Mouse (Mus musculus): Measurements from ENCODE around the gene Rhoh. TPM values are rescaled to one million over a fixed set of nuclear protein-coding genes. Genes with fewer than 3 reads are reported as not detected.
A peak's percentile ranks its signal among the peaks of the same experiment; 100 is the strongest.

The Rhoh gene
- total RNA-seq (2021) (under 1 TPM; 0.52 to 0.55 TPM), polyA plus RNA-seq (2012; rRNA removed) (0.56 and 0.92 TPM in 2 replicates)
- long read RNA-seq: 0 reads

DNA sequence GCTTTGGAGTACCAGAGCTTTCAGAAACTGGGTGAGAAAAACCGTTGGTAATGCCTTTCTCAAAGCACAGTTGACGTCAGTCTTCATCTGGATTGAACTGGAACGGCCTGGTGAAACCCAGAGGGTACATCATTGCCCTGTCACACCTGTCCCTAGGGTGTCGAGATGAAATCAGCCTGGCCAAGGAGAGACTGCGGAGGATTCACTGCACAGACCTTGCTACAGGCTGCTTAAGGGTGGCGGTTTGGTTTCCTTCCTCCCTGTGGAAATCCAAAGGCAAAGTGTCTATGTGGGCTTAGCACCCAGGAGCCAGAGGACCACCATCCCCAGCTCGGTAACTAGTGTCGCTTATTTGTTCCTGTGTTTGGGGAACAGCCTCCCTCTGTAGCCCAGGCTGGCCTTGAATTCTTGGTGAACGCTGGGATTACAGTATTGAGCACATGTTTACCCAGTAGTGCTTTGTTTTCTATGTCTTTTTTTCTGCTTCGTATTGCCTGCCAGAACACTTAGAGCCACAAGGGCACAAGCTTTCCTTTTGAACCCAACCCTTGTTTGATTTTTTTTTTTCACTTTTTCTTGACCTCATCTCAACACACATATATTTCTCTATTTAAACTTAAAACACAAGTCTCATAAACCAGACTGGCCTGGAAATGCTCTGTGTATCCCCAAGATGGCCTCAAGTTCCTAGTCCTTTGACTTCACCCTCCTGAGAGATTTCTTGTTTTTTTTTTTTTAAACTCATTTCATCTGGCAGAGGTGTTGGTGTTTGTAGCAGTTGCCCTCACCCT is at the start of gene Rhoh:
Gene Rhoh, plus strand, starts transcription at position 60 of the 791 bp plus-strand sequence.
- no peak within 1 kb of the TSS for H3K27ac ChIP-seq

DNA sequence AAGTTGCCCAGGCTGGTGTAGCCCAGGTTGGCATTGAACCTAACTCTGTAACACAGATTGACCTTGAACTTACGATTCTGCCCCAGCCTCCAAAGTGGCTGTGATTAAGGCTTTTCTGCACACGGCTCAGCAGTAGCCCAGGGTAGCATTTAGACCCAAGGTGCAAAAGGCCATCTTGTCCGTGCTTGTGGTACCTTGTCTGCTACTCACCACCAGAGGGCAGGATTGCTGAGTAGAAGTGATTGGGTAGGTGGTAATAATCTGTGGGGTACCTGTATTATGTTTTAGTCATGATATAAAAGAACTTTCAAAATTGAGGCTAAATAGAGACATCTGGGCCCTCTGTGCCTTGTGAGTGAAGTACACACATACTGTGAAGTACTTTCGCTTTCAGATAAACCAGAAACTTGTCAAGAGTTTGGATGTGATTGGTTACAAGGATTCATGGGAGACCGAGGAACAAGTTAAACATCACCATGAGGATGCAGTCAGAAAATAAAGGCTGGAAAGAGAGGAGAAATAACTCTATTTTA is 37.3 kb upstream of the Rhoh start:
- intact Hi-C loops (cut with DNase I): loop anchor here (1.0 kb wide), 1 partner anchor 115 kb away; no protein-coding TSS in a partner anchor
- Histone ChIP-seq H3K27ac (no peak overlapping the region), H3K79me2 (replicated peaks; ENCODE audit: control insufficient read depth, insufficient read depth, low read length) (no peaks in the 10 kb centered on the region), H3K4me1 (ENCODE audit: control insufficient read depth, insufficient read depth, low read length) (no peaks in the 10 kb centered on the region), H3K36me3 (ENCODE audit: control insufficient read depth, insufficient read depth, low read length) (no peaks in the 10 kb centered on the region; the same call in 1 of the 2 replicates), H3K9ac (ENCODE audit: low read depth, low read length) (no peak overlapping the region), H3K27me3 (ENCODE audit: control insufficient read depth, insufficient read depth, low read length) (no peaks in the 10 kb centered on the region), H3K4me3 (no peak overlapping the region)
- 80% methylated on average over 5 of the region's 5 CpGs for WGBS
- peak in 1 of 2 experiments; percentile 16 for DNase-seq
- TF ChIP-seq EP300 (IDR thresholded peaks at IDR 0.05; ENCODE audit: insufficient read depth, low read depth, low read length) (no peak), CTCF (IDR thresholded peaks at IDR 0.05) (peak; percentile 76), POLR2A (IDR thresholded peaks at IDR 0.05; ENCODE audit: insufficient read depth, low read depth, low read length) (no peak)

More for the DNA sequence above, at the start of gene Rhoh:
- intact Hi-C loops (cut with DNase I): no loop called here
- Histone ChIP-seq H3K27me3 (ENCODE audit: control insufficient read depth, insufficient read depth, low read length) (no peaks in the 10 kb centered on the region), H3K9ac (ENCODE audit: low read depth, low read length) (no peak within 1 kb of the TSS), H3K4me1 (ENCODE audit: control insufficient read depth, insufficient read depth, low read length) (no peaks in the 10 kb centered on the region), H3K36me3 (ENCODE audit: control insufficient read depth, insufficient read depth, low read length) (no peaks in the 10 kb centered on the region), H3K79me2 (replicated peaks; ENCODE audit: control insufficient read depth, insufficient read depth, low read length) (no peaks in the 10 kb centered on the region), H3K4me3 (no peak within 1 kb of the TSS)
- TF ChIP-seq POLR2A (IDR thresholded peaks at IDR 0.05; ENCODE audit: insufficient read depth, low read depth, low read length) (no peak), CTCF (IDR thresholded peaks at IDR 0.05) (no peak), EP300 (IDR thresholded peaks at IDR 0.05; ENCODE audit: insufficient read depth, low read depth, low read length) (no peak)
- 82% methylated on average over 10 of the region's 10 CpGs for WGBS
- DNase-seq: no peak

DNA sequence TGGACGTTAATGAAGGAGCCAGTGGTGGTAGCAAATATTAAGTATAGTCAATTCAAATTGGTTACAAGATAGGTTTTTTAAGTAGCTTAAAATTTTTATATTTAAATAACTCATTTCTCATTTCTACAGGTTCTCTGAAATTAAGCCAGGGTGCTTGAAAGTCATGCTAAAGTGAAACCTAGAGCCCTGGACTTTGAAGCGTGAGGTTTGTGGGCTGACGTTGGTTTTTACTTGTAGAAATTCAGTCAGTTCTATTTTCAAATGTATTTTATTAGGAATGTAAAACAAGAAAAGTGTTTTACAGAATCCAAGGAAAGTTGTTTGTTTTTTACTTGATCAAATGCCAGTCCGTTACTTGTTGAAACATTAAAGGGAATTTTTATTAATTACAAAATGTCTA is 34.5 kb upstream of the Rhoh start:
- Histone ChIP-seq H3K79me2 (replicated peaks; ENCODE audit: control insufficient read depth, insufficient read depth, low read length) (no peaks in the 10 kb centered on the region), H3K27ac (no peak overlapping the region), H3K36me3 (ENCODE audit: control insufficient read depth, insufficient read depth, low read length) (no peaks in the 10 kb centered on the region; the same call in 1 of the 2 replicates), H3K9ac (ENCODE audit: low read depth, low read length) (no peak overlapping the region), H3K27me3 (ENCODE audit: control insufficient read depth, insufficient read depth, low read length) (no peaks in the 10 kb centered on the region), H3K4me1 (ENCODE audit: control insufficient read depth, insufficient read depth, low read length) (no peaks in the 10 kb centered on the region), H3K4me3 (no peak overlapping the region)
- TF ChIP-seq CTCF (IDR thresholded peaks at IDR 0.05) (no peak), POLR2A (IDR thresholded peaks at IDR 0.05; ENCODE audit: insufficient read depth, low read depth, low read length) (no peak), EP300 (IDR thresholded peaks at IDR 0.05; ENCODE audit: insufficient read depth, low read depth, low read length) (no peak)
- 95% methylated on average over 4 of the region's 4 CpGs for WGBS
- intact Hi-C loops (cut with DNase I): no loop called here
- DNase-seq: no peak

DNA sequence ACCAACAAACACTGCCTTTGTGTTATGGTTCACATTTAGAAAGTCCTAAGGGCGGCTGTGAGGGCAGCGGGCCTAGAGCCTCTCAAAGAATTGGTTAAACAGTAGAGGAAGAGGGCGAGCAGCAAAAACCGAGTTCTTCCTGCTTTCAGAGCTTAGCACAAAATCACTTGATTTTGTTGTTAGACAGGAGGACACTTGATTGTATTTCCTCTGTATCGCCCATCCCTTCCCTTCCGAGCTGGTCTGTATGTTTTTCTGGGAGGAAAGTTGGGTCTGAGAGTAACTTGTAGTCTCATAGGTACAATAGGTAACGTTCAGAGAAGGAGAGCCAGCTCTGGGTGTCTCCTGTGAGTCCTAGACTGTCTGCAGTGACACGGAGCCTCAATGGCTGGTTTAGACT is 33.9 kb upstream of the Rhoh start:
- H3K36me3 ChIP-seq (ENCODE audit: control insufficient read depth, insufficient read depth, low read length): no peaks in the 10 kb centered on the region; the same call in 1 of the 2 replicates
- no peaks in the 10 kb centered on the region for H3K79me2 ChIP-seq (replicated peaks; ENCODE audit: control insufficient read depth, insufficient read depth, low read length)
- H3K4me3 ChIP-seq: no peak overlapping the region
- DNase-seq: no peak
- intact Hi-C loops (cut with DNase I): no loop called here
- no peaks in the 10 kb centered on the region for H3K4me1 ChIP-seq (ENCODE audit: control insufficient read depth, insufficient read depth, low read length)
- 85% methylated on average over 8 of the region's 8 CpGs for WGBS
- no peak overlapping the region for H3K27ac ChIP-seq
- TF ChIP-seq EP300 (IDR thresholded peaks at IDR 0.05; ENCODE audit: insufficient read depth, low read depth, low read length): no peak
- TF ChIP-seq CTCF (IDR thresholded peaks at IDR 0.05): no peak
- TF ChIP-seq POLR2A (IDR thresholded peaks at IDR 0.05; ENCODE audit: insufficient read depth, low read depth, low read length): no peak
- no peaks in the 10 kb centered on the region for H3K27me3 ChIP-seq (ENCODE audit: control insufficient read depth, insufficient read depth, low read length)
- H3K9ac ChIP-seq (ENCODE audit: low read depth, low read length): no peak overlapping the region

DNA sequence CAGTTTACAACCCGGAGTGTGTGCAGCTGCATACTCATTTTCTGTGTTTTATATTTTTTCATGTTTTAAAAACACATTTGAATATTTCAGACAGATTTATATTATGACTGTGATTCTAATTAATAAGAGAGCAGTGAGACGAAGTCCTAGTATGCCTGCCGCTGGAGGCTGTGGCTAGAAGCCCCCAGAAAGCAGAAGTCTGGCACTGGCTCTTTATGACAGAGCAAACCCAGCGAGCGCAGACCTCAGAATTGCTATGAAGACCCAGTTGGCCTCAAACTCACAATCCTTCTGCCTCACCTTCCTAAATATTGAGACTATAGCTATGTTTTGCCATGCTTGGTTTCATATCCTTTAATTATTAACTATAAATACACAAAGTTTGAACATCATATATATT is 32.8 kb upstream of the Rhoh start:
- Histone ChIP-seq H3K9ac (ENCODE audit: low read depth, low read length) (no peak overlapping the region), H3K79me2 (replicated peaks; ENCODE audit: control insufficient read depth, insufficient read depth, low read length) (no peaks in the 10 kb centered on the region), H3K4me1 (ENCODE audit: control insufficient read depth, insufficient read depth, low read length) (no peaks in the 10 kb centered on the region), H3K27me3 (ENCODE audit: control insufficient read depth, insufficient read depth, low read length) (no peaks in the 10 kb centered on the region), H3K36me3 (ENCODE audit: control insufficient read depth, insufficient read depth, low read length) (no peaks in the 10 kb centered on the region; the same call in 1 of the 2 replicates), H3K27ac (no peak overlapping the region), H3K4me3 (no peak overlapping the region)
- TF ChIP-seq POLR2A (IDR thresholded peaks at IDR 0.05; ENCODE audit: insufficient read depth, low read depth, low read length): no peak
- no peak for TF ChIP-seq CTCF (IDR thresholded peaks at IDR 0.05)
- no peak for TF ChIP-seq EP300 (IDR thresholded peaks at IDR 0.05; ENCODE audit: insufficient read depth, low read depth, low read length)
- 98% methylated on average over 5 of the region's 5 CpGs for WGBS
- intact Hi-C loops (cut with DNase I): no loop called here
- no peak for DNase-seq

DNA sequence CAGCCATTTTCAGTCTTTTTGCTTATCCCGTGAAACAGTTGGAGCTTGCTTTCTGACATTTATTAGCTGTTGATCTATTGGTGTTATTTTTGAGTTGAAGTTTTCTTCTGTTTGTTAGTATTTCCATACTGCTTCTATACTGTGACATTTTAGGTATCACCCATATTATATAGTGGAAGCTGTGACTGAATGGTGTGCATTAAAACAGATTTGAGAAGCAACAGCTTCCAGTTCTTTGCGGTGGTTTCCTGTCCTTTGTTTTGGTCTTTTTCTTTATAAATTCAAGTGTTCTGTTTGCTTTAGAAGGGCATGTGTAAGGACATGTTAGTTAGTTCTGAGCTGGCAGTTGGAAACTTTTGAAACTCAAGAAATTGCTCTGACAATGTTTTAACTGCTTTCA is 32.0 kb upstream of the Rhoh start:
- intact Hi-C loops (cut with DNase I): no loop called here
- 54% methylated on average over 2 of the region's 2 CpGs for WGBS
- Histone ChIP-seq H3K36me3 (ENCODE audit: control insufficient read depth, insufficient read depth, low read length) (no peaks in the 10 kb centered on the region; the same call in 1 of the 2 replicates), H3K27ac (no peak overlapping the region), H3K4me1 (ENCODE audit: control insufficient read depth, insufficient read depth, low read length) (no peaks in the 10 kb centered on the region), H3K27me3 (ENCODE audit: control insufficient read depth, insufficient read depth, low read length) (no peaks in the 10 kb centered on the region), H3K9ac (ENCODE audit: low read depth, low read length) (no peak overlapping the region), H3K79me2 (replicated peaks; ENCODE audit: control insufficient read depth, insufficient read depth, low read length) (no peaks in the 10 kb centered on the region), H3K4me3 (no peak overlapping the region)
- TF ChIP-seq POLR2A (IDR thresholded peaks at IDR 0.05; ENCODE audit: insufficient read depth, low read depth, low read length) (no peak), CTCF (IDR thresholded peaks at IDR 0.05) (no peak), EP300 (IDR thresholded peaks at IDR 0.05; ENCODE audit: insufficient read depth, low read depth, low read length) (no peak)
- no peak for DNase-seq
